Mouse (Mus musculus): ENCODE data around the gene Arhgap24. TPM values are rescaled to one million over a fixed set of nuclear protein-coding genes. Genes with fewer than 3 reads are reported as not detected.
"Not testable (repeated sequence)": the region's sequence is repeated elsewhere in the genome, so short reads cannot be mapped to it uniquely, and the experiment has no call there.

The Arhgap24 gene
- polyA plus RNA-seq, 1 experiment from 2014 or later, result 3.2 TPM

DNA sequence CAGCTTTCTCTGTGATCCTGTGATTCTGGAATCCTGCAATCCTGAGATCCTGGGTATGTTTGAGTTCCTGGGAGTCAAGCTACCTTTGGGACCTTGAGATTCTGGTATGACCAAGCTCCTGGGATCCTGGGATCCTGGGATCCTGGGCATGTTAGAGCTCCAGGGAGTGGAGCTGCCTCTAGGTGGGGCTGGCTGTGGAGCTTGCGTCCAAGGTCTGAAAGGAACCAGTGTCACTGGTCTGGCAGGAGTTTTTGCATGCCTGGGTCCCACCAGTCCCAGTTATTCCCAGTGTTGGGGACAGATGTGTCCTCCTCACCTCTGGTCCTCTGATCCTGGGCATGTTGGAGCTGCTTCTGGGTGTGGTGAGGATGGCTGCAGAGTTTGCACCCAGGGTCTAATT is 372.6 kb downstream of the Arhgap24 start:
- no peak for TF ChIP-seq CTCF (IDR thresholded peaks at IDR 0.05; ENCODE audit: low read depth)
- no peak for TF ChIP-seq EP300 (IDR thresholded peaks at IDR 0.05; ENCODE audit: low read depth)
- no peak overlapping the region for H3K27ac ChIP-seq (ENCODE audit: low read depth)
- no peaks in the 10 kb centered on the region for H3K4me1 ChIP-seq (ENCODE audit: insufficient read depth)
- H3K4me2 ChIP-seq (ENCODE audit: low read depth, low read length), result no peak overlapping the region
- no peak overlapping the region for H3K9ac ChIP-seq (replicated peaks)
- H3K36me3 ChIP-seq (replicated peaks; ENCODE audit: insufficient read depth, low read length), result no peaks in the 10 kb centered on the region
- no peak overlapping the region for H3K4me3 ChIP-seq (ENCODE audit: low read depth, low read length)
- WGBS (ENCODE audit: insufficient replicate concordance), result 89% methylated on average over 1 of the region's 1 CpGs
- DNase-seq, result no peak
- H3K27me3 ChIP-seq (ENCODE audit: insufficient read depth, low read length), result no peaks in the 10 kb centered on the region
- no peaks in the 10 kb centered on the region for H3K9me3 ChIP-seq (ENCODE audit: low read length)
- ATAC-seq, result no peak

GRCm38 (mm10) chr5:102855805-102856204 is 374.6 kb downstream of the Arhgap24 start:
- H3K4me3 ChIP-seq (ENCODE audit: low read depth, low read length), result no peak overlapping the region
- 74% methylated on average over 10 of the region's 10 CpGs for WGBS (ENCODE audit: insufficient replicate concordance)
- H3K4me2 ChIP-seq (ENCODE audit: low read depth, low read length), result no peak overlapping the region
- H3K27ac ChIP-seq (ENCODE audit: low read depth), result no peak overlapping the region
- H3K27me3 ChIP-seq (ENCODE audit: insufficient read depth, low read length), result no peaks in the 10 kb centered on the region
- no peaks in the 10 kb centered on the region for H3K4me1 ChIP-seq (ENCODE audit: insufficient read depth)
- no peak for ATAC-seq
- TF ChIP-seq EP300 (IDR thresholded peaks at IDR 0.05; ENCODE audit: low read depth) (no peak), CTCF (IDR thresholded peaks at IDR 0.05; ENCODE audit: low read depth) (no peak)
- H3K9me3 ChIP-seq (ENCODE audit: low read length), result no peaks in the 10 kb centered on the region
- no peaks in the 10 kb centered on the region for H3K36me3 ChIP-seq (replicated peaks; ENCODE audit: insufficient read depth, low read length)
- no peak overlapping the region for H3K9ac ChIP-seq (replicated peaks)
- no peak for DNase-seq

DNA sequence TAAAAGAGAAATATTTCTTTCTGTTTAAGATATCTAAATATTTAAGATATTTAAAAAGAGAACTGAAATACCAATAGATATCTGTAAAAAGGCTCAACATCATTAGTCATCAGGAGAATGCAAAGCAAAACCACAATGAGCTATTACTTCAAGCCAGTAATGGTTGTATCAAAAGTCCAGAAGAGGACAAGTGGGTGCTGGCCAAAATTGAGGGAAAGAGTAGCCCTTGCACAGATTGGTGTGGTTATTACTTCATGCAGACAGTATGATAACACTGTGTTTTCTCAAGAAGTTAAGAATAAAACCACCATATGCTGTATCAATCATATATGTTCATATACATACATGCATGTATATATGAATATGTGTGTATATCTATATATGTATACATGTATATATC is 376.9 kb downstream of the Arhgap24 start:
- Histone ChIP-seq H3K4me3 (ENCODE audit: low read depth, low read length) (no peak overlapping the region), H3K4me1 (ENCODE audit: insufficient read depth) (no peaks in the 10 kb centered on the region), H3K9ac (replicated peaks) (no peak overlapping the region), H3K36me3 (replicated peaks; ENCODE audit: insufficient read depth, low read length) (no peaks in the 10 kb centered on the region), H3K27me3 (ENCODE audit: insufficient read depth, low read length) (no peaks in the 10 kb centered on the region), H3K9me3 (ENCODE audit: low read length) (no peaks in the 10 kb centered on the region), H3K4me2 (ENCODE audit: low read depth, low read length) (no peak overlapping the region), H3K27ac (ENCODE audit: low read depth) (no peak overlapping the region)
- TF ChIP-seq EP300 (IDR thresholded peaks at IDR 0.05; ENCODE audit: low read depth) (no peak), CTCF (IDR thresholded peaks at IDR 0.05; ENCODE audit: low read depth) (no peak)
- no peak for DNase-seq
- ATAC-seq, result no peak

- DNase-seq (no peak), ATAC-seq (no peak)
- Histone ChIP-seq H3K9ac (replicated peaks) (no peak overlapping the region), H3K4me3 (ENCODE audit: low read depth, low read length) (no peak overlapping the region), H3K4me2 (ENCODE audit: low read depth, low read length) (no peak overlapping the region), H3K36me3 (replicated peaks; ENCODE audit: insufficient read depth, low read length) (no peaks in the 10 kb centered on the region), H3K9me3 (ENCODE audit: low read length) (no peaks in the 10 kb centered on the region), H3K27ac (ENCODE audit: low read depth) (no peak overlapping the region), H3K4me1 (ENCODE audit: insufficient read depth) (no peaks in the 10 kb centered on the region), H3K27me3 (ENCODE audit: insufficient read depth, low read length) (no peaks in the 10 kb centered on the region)
- 76% methylated on average over 11 of the region's 11 CpGs for WGBS (ENCODE audit: insufficient replicate concordance)
- TF ChIP-seq EP300 (IDR thresholded peaks at IDR 0.05; ENCODE audit: low read depth) (no peak), CTCF (IDR thresholded peaks at IDR 0.05; ENCODE audit: low read depth) (no peak)
Observed at GRCm38 (mm10) chr5:102859749-102860148, 378.6 kb downstream of the Arhgap24 start.

DNA sequence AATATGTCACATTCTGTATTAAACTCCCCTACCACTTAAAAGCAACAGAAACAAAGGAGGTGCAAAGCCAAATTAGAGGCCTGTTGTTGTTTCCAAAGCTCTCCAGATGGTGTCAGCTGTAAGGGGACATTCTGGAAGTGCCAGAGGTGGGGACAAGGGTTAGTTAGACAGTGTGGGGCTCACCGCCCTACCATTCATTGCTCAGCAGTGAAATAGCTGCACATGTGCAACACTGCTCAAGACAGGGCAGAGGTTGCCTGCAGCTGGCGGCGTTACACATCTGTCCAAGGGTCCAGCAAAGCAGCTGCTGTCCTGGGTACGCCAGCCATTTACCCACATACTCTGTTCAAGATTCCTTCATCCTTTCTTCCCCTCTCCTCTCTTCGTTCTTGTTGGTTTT is 387.0 kb downstream of the Arhgap24 start:
- Histone ChIP-seq H3K36me3 (replicated peaks; ENCODE audit: insufficient read depth, low read length) (no peaks in the 10 kb centered on the region), H3K4me1 (ENCODE audit: insufficient read depth) (no peaks in the 10 kb centered on the region), H3K9me3 (ENCODE audit: low read length) (no peaks in the 10 kb centered on the region), H3K9ac (replicated peaks) (no peak overlapping the region), H3K27me3 (ENCODE audit: insufficient read depth, low read length) (no peaks in the 10 kb centered on the region), H3K27ac (ENCODE audit: low read depth) (no peak overlapping the region), H3K4me2 (ENCODE audit: low read depth, low read length) (no peak overlapping the region), H3K4me3 (ENCODE audit: low read depth, low read length) (no peak overlapping the region)
- WGBS (ENCODE audit: insufficient replicate concordance), result 59% methylated on average over 5 of the region's 5 CpGs
- DNase-seq (no peak), ATAC-seq (no peak)
- TF ChIP-seq CTCF (IDR thresholded peaks at IDR 0.05; ENCODE audit: low read depth) (no peak), EP300 (IDR thresholded peaks at IDR 0.05; ENCODE audit: low read depth) (no peak)

- not testable (repeated sequence) for H3K27me3 ChIP-seq (ENCODE audit: insufficient read depth, low read length); H3K9me3 ChIP-seq (ENCODE audit: low read length); H3K36me3 ChIP-seq (replicated peaks; ENCODE audit: insufficient read depth, low read length); H3K4me1 ChIP-seq (ENCODE audit: insufficient read depth); DNase-seq; ATAC-seq; H3K9ac ChIP-seq (replicated peaks); H3K4me3 ChIP-seq (ENCODE audit: low read depth, low read length); H3K27ac ChIP-seq (ENCODE audit: low read depth); H3K4me2 ChIP-seq (ENCODE audit: low read depth, low read length)
- WGBS (ENCODE audit: insufficient replicate concordance), result 91% methylated on average over 8 of the region's 9 CpGs
Observed at GRCm38 (mm10) chr5:102872996-102873395, 391.8 kb downstream of the Arhgap24 start.

DNA sequence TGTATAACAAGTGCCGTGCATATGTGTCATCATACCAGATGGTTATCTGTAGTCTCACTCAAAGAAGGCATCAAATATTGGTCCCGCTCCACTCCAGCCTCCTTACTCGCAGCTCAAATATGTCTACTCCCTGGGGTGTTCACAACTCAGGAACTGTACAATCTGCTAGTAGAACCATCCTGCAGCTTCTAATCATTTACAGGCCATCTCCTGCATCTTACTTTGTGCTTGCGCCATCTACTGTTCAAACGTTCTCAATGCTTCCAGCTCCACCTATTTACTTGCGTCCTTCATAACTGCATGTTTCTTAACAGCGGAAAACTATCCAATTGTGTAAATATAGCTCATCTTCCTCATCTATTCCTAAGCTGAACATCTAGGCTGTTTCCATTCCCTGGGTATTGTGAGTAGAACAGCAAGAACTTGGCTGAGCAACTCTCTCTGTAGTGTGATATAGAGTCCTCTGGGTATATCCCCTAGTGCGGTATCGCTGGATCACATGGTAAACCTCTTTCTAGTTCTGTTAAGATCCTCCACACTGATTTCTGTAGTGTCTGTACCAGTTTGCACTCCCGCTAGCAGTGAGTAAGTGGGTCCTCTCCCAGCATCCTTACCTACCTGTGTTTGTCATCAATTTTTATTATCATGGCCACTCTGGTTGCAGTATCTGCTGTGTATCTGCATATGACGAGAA is 393.6 kb downstream of the Arhgap24 start:
- DNase-seq (peak; percentile 36), ATAC-seq (no peak)
- no peaks in the 10 kb centered on the region for H3K27me3 ChIP-seq (ENCODE audit: insufficient read depth, low read length)
- no peak overlapping the region for H3K27ac ChIP-seq (ENCODE audit: low read depth)
- TF ChIP-seq CTCF (IDR thresholded peaks at IDR 0.05; ENCODE audit: low read depth), result peak; percentile 80
- no peak for TF ChIP-seq EP300 (IDR thresholded peaks at IDR 0.05; ENCODE audit: low read depth)
- no peak overlapping the region for H3K9ac ChIP-seq (replicated peaks)
- H3K36me3 ChIP-seq (replicated peaks; ENCODE audit: insufficient read depth, low read length), result no peaks in the 10 kb centered on the region
- no peak overlapping the region for H3K4me2 ChIP-seq (ENCODE audit: low read depth, low read length)
- whole genome bisulfite sequencing (ENCODE audit: insufficient replicate concordance), result 39% methylated on average over 11 of the region's 11 CpGs
- H3K9me3 ChIP-seq (ENCODE audit: low read length), result no peaks in the 10 kb centered on the region
- H3K4me1 ChIP-seq (ENCODE audit: insufficient read depth), result no peaks in the 10 kb centered on the region
- H3K4me3 ChIP-seq (ENCODE audit: low read depth, low read length), result no peak overlapping the region

All from liver, postnatal 0 days (tissue).